Mouse (Mus musculus) liver, embryonic 14.5 days (tissue): Measurements from ENCODE around the gene Erv3. TPM values are rescaled to one million over a fixed set of nuclear protein-coding genes. Genes with fewer than 3 reads are reported as not detected.

Experiments
- ATAC-seq: fragments of 200-750 bp; cut with Nextera tagmentation; 2 replicates; pipeline ENCODE4 v1.8.0; 2017; ENCODE audit warnings: moderate number of reproducible peaks, mild to moderate bottlenecking, moderate library complexity; ENCODE audit not compliant: insufficient read depth
- DNase-seq, 3 experiments: peaks; one replicate each; pipeline ENCODE4 v3.0.0-alpha.2; 2012 to 2013; ENCODE audit warnings: low read depth in 3 of 3, low spot score in 3 of 3
- H3K27ac ChIP-seq: fragments of 300-500 bp; sonication (generic); 2 replicates; pipeline ENCODE4 v1.5.1; 2014; ENCODE audit warnings: moderate library complexity, mild to moderate bottlenecking, control low read depth, inconsistent platforms
- H3K27me3 ChIP-seq: fragments of 300-500 bp; sonication (generic); 2 replicates; pipeline ENCODE4 v1.6.1; 2014; ENCODE audit warnings: mild to moderate bottlenecking, low read length, moderate library complexity; ENCODE audit not compliant: control insufficient read depth, insufficient read depth
- H3K36me3 ChIP-seq: fragments of 300-500 bp; sonication (generic); replicated peaks from 2 replicates; pipeline ENCODE4 v1.6.1; 2014; ENCODE audit warnings: low read depth; ENCODE audit not compliant: control insufficient read depth, insufficient read depth
- H3K4me1 ChIP-seq, 2 experiments: fragments of 200-500 bp in 1 of 2; fragments of 300-500 bp in 1 of 2; sonication (generic) in 1 of 2; replicated peaks; 2 replicates each; pipeline ENCODE4 v1.6.1; 2012 to 2014; ENCODE audit warnings: antibody characterized with exemption in 1 of 2, inconsistent platforms in 1 of 2, low read length in 1 of 2; ENCODE audit not compliant: control insufficient read depth in 2 of 2, insufficient read depth in 2 of 2
- H3K4me2 ChIP-seq: fragments of 300-500 bp; sonication (generic); 2 replicates; pipeline ENCODE4 v1.6.1; 2014; ENCODE audit warnings: low read depth, mild to moderate bottlenecking, control low read depth, moderate library complexity
- H3K4me3 ChIP-seq, 2 experiments: fragments of 200-500 bp in 1 of 2; fragments of 300-500 bp in 1 of 2; sonication (generic) in 1 of 2; 2 replicates each; pipeline ENCODE4 v1.5.1; 2012 to 2014; ENCODE audit warnings: low read depth in 2 of 2, low read length in 2 of 2, mild to moderate bottlenecking in 2 of 2, control low read depth in 1 of 2, inconsistent platforms in 1 of 2, moderate library complexity in 1 of 2; ENCODE audit not compliant: insufficient read depth in 1 of 2
- H3K9ac ChIP-seq: fragments of 300-500 bp; sonication (generic); replicated peaks from 2 replicates; pipeline ENCODE4 v1.6.1; 2014; ENCODE audit warnings: mild to moderate bottlenecking, control low read depth, moderate library complexity
- H3K9me3 ChIP-seq: fragments of 300-500 bp; sonication (generic); 2 replicates; pipeline ENCODE4 v1.6.1; 2016; ENCODE audit warnings: low read length, mixed read lengths; ENCODE audit not compliant: control insufficient read depth
- CTCF ChIP-seq: IDR thresholded peaks from 2 replicates; pipeline ENCODE4 v1.5.1; 2016; ENCODE audit warnings: antibody characterized with exemption, low read depth, control low read depth
- EP300 ChIP-seq: IDR thresholded peaks from 2 replicates; pipeline ENCODE4 v1.6.1; 2016; ENCODE audit warnings: antibody characterized with exemption, low read depth
- WGBS: fragments of 180-500 bp; shearing (Covaris S2); extraction: QIAGEN DNeasy Blood & Tissue Kit; methylation state at CpG from one replicate; pipeline ENCODE4 v1.1.7; 2014; ENCODE audit not compliant: insufficient replicate concordance; 5-methylcytosine and 5-hydroxymethylcytosine counted together
- polyA plus RNA-seq, 2 experiments: library from polyadenylated mRNA; depleted of rRNA in 1 of 2; stranded (reverse) in 1 of 2; unstranded in 1 of 2; fragments of >200 nt; fragmentation: Nextera tagmentation in 1 of 2; extraction: Ambion mirVana in 1 of 2; gene quantifications; 2 replicates each; pipeline versions ENCODE4 v1.2.1 to v1.2.3; 2012 to 2014

Erv3 gene
- polyA plus RNA-seq, 2 experiments = 0.01 TPM; not detected in 1

DNA sequence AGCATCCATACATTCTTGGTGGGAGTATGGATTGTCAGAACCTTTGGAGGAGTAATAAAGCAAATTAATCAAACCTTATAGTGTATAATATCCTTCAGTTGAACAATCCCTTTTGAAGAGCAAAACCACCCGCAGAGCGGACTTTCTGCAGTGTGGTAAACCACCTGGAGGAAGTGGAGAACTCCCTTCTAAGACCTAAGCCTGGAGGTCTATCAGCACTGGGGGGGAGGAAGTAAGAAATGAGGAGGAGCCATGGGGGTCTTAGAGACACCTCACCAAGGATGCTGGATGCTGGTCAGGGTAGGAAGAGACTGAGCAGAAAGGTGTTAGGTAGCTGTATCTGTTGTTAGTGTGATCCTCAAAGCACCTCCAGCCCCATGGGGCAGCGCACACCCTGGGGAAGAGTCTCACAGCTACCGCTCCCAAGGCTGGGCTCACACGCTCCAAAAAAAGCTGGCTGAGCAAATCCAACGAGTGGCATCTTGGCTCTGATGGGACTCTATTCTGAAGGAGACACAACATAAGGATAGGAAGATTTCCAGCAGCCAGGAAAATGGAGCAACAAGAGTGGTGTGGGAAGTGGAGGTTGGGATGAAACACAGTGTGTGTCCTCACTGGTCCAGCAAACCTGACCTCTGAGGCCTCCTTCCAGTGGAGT lies 27.1 kb upstream of the Erv3 start:
- Histone ChIP-seq H3K9me3 (no peaks in the 10 kb centered on the region), H3K36me3 (no peaks in the 10 kb centered on the region), H3K9ac (no peak overlapping the region), H3K4me1 (peaks cover 0 to under 1% of the 10 kb centered on the region in 2 experiments; a peak in 2 of 4 replicates), H3K27ac (no peak overlapping the region), H3K4me2 (no peak overlapping the region), H3K4me3 (no peak overlapping the region), H3K27me3 (no peaks in the 10 kb centered on the region; the same call in 1 of the 2 replicates)
- TF ChIP-seq EP300 (no peak), CTCF (no peak)
- no peak for DNase-seq
- no peak for ATAC-seq
- 49% methylated on average over 6 of the region's 6 CpGs for WGBS

- no peak overlapping the region for H3K27ac ChIP-seq
- ATAC-seq (no peak), DNase-seq (no peak)
- H3K4me1 ChIP-seq = no peaks in the 10 kb centered on the region
- no peaks in the 10 kb centered on the region for H3K36me3 ChIP-seq
- TF ChIP-seq EP300 (no peak), CTCF (no peak)
- H3K4me2 ChIP-seq = no peak overlapping the region
- no peak overlapping the region for H3K4me3 ChIP-seq
- no peak overlapping the region for H3K9ac ChIP-seq
- H3K9me3 ChIP-seq = no peaks in the 10 kb centered on the region
- no peaks in the 10 kb centered on the region; the same call in 1 of the 2 replicates for H3K27me3 ChIP-seq
- whole genome bisulfite sequencing = 22% methylated on average over 2 of the region's 2 CpGs
Measured at GRCm38 (mm10) chr2:131883136-131883535, 23.6 kb upstream of the Erv3 start.

- no peaks in the 10 kb centered on the region for H3K36me3 ChIP-seq
- H3K27ac ChIP-seq = no peak overlapping the region
- WGBS = 58% methylated on average over 4 of the region's 4 CpGs
- no peak overlapping the region for H3K4me3 ChIP-seq
- H3K27me3 ChIP-seq = no peaks in the 10 kb centered on the region; the same call in 1 of the 2 replicates
- H3K4me1 ChIP-seq = no peaks in the 10 kb centered on the region
- ATAC-seq = no peak
- H3K4me2 ChIP-seq = no peak overlapping the region
- TF ChIP-seq EP300 (no peak), CTCF (no peak)
- H3K9me3 ChIP-seq = no peaks in the 10 kb centered on the region
- H3K9ac ChIP-seq = no peak overlapping the region
- no peak for DNase-seq
Measured at GRCm38 (mm10) chr2:131881766-131882165, 22.2 kb upstream of the Erv3 start.

DNA sequence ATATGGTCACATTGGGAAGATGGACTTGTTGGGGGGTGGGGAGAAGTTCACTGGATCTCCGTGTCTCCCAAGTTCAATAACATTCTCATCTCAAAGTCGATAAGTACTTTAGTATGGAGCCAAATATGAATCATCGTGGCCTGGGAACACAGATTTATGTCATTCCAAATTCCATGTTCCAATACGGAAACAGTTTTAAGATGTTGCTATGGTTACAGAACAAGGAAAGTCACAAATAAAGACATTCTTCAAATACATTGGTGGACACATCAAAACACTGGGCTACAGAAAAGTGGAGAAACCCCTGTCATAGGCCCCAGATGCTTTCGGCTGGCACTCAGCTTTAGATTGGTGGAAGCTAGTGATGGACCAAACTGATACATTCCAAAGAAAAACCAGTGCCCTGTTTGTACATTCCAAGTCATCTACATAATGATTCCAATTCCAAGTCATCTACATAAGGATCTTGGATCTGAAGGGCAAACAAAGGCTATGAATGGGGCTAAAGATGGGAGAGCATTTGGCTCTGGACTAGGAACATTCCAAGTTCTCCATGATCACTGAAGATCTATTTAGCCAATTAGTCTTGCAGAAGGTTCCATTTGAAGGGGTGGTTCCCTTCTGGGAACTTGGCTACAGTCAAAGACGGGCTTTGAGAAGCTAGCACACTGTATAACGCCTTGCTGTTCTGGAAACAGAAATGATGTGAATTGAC lies 17.2 kb upstream of the Erv3 start:
- no peak overlapping the region for H3K9ac ChIP-seq
- H3K27ac ChIP-seq = no peak overlapping the region
- H3K9me3 ChIP-seq = no peaks in the 10 kb centered on the region
- no peak overlapping the region for H3K4me2 ChIP-seq
- WGBS = 76% methylated on average over 7 of the region's 7 CpGs
- no peak for ATAC-seq
- H3K4me3 ChIP-seq = no peak overlapping the region
- no peak for TF ChIP-seq CTCF
- no peak for TF ChIP-seq EP300
- no peaks in the 10 kb centered on the region for H3K4me1 ChIP-seq
- H3K36me3 ChIP-seq = no peaks in the 10 kb centered on the region
- no peaks in the 10 kb centered on the region for H3K27me3 ChIP-seq
- no peak for DNase-seq

- no peak for ATAC-seq
- H3K36me3 ChIP-seq = no peaks in the 10 kb centered on the region
- no peaks in the 10 kb centered on the region for H3K4me1 ChIP-seq
- H3K9me3 ChIP-seq = no peaks in the 10 kb centered on the region
- H3K4me3 ChIP-seq = no peak overlapping the region
- no peak for DNase-seq
- no peak overlapping the region for H3K9ac ChIP-seq
- H3K27ac ChIP-seq = no peak overlapping the region
- no peaks in the 10 kb centered on the region for H3K27me3 ChIP-seq
- WGBS = 33% methylated on average over 1 of the region's 1 CpGs
- H3K4me2 ChIP-seq = no peak overlapping the region
- TF ChIP-seq CTCF (no peak), EP300 (no peak)
Measured at GRCm38 (mm10) chr2:131873376-131873775, 13.8 kb upstream of the Erv3 start.
